Comparison of ENCODE assay signal across 8 mouse cellular contexts in genomic region chr2:32167034-32167770, GRCm38 (mm10). TPM values are rescaled to one million over a fixed set of nuclear protein-coding genes. Genes with fewer than 3 reads are reported as not detected.
DNase-seq lines count a peak whose midpoint lies in the region; ATAC-seq and TF ChIP-seq lines count a peak whose summit lies in the region.

No protein-coding gene starts in this region.

- peak overlapping the region; percentile 84 for H3K27ac ChIP-seq in lung, postnatal 0 days (ENCODE audit: low read length)
- peak overlapping the region; percentile 83 for H3K27ac ChIP-seq in hindbrain, embryonic 14.5 days
- peak overlapping the region; percentile 85 for H3K27ac ChIP-seq in midbrain, embryonic 13.5 days

- H3K4me1 ChIP-seq in lung, postnatal 0 days (ENCODE audit: insufficient read depth, low read depth, low read length), result peaks cover 31% of the 10 kb centered on the region; the same call in 1 of the 2 replicates
- H3K4me1 ChIP-seq in hindbrain, embryonic 14.5 days (replicated peaks; ENCODE audit: control insufficient read depth, insufficient read depth, low read length), result peaks cover 69% of the 10 kb centered on the region
- peaks cover 87% of the 10 kb centered on the region for H3K4me1 ChIP-seq in midbrain, embryonic 13.5 days (replicated peaks)

- peak; percentile 61 for DNase-seq in lung, postnatal 0 days (ENCODE audit: low spot score)
- DNase-seq in lung, adult 18-20 months, result no peak
- DNase-seq in embryo, embryonic 11 days, result peak; percentile 46
- DNase-seq in hindbrain, embryonic 14.5 days (ENCODE audit: low spot score), result no peak
- no peak for DNase-seq in right cerebral cortex, postnatal 14 days
- DNase-seq in layer of hippocampus, adult 8-10 months (ENCODE audit: low spot score in 2 of 2), result no peak
- DNase-seq in lung, postnatal 10 days, result no peak

- H3K36me3 ChIP-seq in lung, postnatal 0 days (ENCODE audit: insufficient read depth, low read length), result no peaks in the 10 kb centered on the region
- no peaks in the 10 kb centered on the region for H3K36me3 ChIP-seq in hindbrain, embryonic 14.5 days (replicated peaks; ENCODE audit: control insufficient read depth, insufficient read depth)
- peaks cover 4% of the 10 kb centered on the region; the same call in 1 of the 2 replicates for H3K36me3 ChIP-seq in midbrain, embryonic 13.5 days

- no peaks in the 10 kb centered on the region for H3K9me3 ChIP-seq in lung, postnatal 0 days (ENCODE audit: low read length)
- H3K9me3 ChIP-seq in hindbrain, embryonic 14.5 days (ENCODE audit: control insufficient read depth, low read length), result no peaks in the 10 kb centered on the region
- no peaks in the 10 kb centered on the region for H3K9me3 ChIP-seq in midbrain, embryonic 13.5 days

- H3K27me3 ChIP-seq in lung, postnatal 0 days (replicated peaks; ENCODE audit: insufficient read depth, low read length), result no peaks in the 10 kb centered on the region
- no peaks in the 10 kb centered on the region for H3K27me3 ChIP-seq in hindbrain, embryonic 14.5 days (ENCODE audit: control insufficient read depth, insufficient read depth, low read length)
- no peaks in the 10 kb centered on the region for H3K27me3 ChIP-seq in midbrain, embryonic 13.5 days

- TF ChIP-seq EP300 in lung, postnatal 0 days (IDR thresholded peaks at IDR 0.05), result no peak

- ATAC-seq in lung, postnatal 0 days, result peak; percentile 23
- ATAC-seq in hindbrain, embryonic 14.5 days (ENCODE audit: low FRiP score), result 0 out of 2 replicates have a peak, but pooled peaks have one; percentile 21
- ATAC-seq in midbrain, embryonic 13.5 days, result peak; percentile 63

- no peak overlapping the region for H3K9ac ChIP-seq in lung, postnatal 0 days (replicated peaks; ENCODE audit: low read depth)
- H3K9ac ChIP-seq in hindbrain, embryonic 14.5 days, result peak overlapping the region; percentile 43
- peak overlapping the region; percentile 51; the same call in 1 of the 2 replicates for H3K9ac ChIP-seq in midbrain, embryonic 13.5 days (replicated peaks)

- no peak for TF ChIP-seq CTCF in lung, postnatal 0 days (IDR thresholded peaks at IDR 0.05)

- 16% methylated on average over 16 of the region's 16 CpGs for WGBS in lung, postnatal 0 days
- WGBS in hindbrain, embryonic 14.5 days, result 4% methylated on average over 16 of the region's 16 CpGs
- 9% methylated on average over 16 of the region's 16 CpGs for WGBS in midbrain, embryonic 13.5 days

- H3K4me2 ChIP-seq in lung, postnatal 0 days (replicated peaks; ENCODE audit: low read depth, low read length), result peak overlapping the region; percentile 32
- peak overlapping the region; percentile 38 for H3K4me2 ChIP-seq in hindbrain, embryonic 14.5 days (replicated peaks)
- peak overlapping the region; percentile 44 for H3K4me2 ChIP-seq in midbrain, embryonic 13.5 days (replicated peaks)

- H3K4me3 ChIP-seq in lung, postnatal 0 days (ENCODE audit: low read depth, low read length), result no peak overlapping the region
- H3K4me3 ChIP-seq in hindbrain, embryonic 14.5 days (replicated peaks; ENCODE audit: low read length), result no peak overlapping the region
- 0 out of 2 replicates have a peak overlapping the region, but pooled peaks have one; percentile 5 for H3K4me3 ChIP-seq in midbrain, embryonic 13.5 days (replicated peaks)

RNA-seq across cellular contexts. Expression of gene Prrc2b, which starts 16.3 kb away (rescaled TPM):
- 21.2 and 24.6 TPM in 2 replicates for polyA plus RNA-seq in lung, postnatal 0 days (2015; fragmentation: Nextera tagmentation; extraction: Ambion mirVana)
- polyA plus RNA-seq in hindbrain, embryonic 14.5 days (2014; fragmentation: Nextera tagmentation; extraction: Ambion mirVana), result 105 and 119 TPM in 2 replicates
- 68.4 and 77.5 TPM in 2 replicates for polyA plus RNA-seq in midbrain, embryonic 13.5 days (2015; fragmentation: Nextera tagmentation; extraction: Ambion mirVana)
- total RNA-seq in layer of hippocampus, adult 8-10 months (2022), result 100 to 1,000 TPM; 266 to 288 (median 278) TPM

Comparison
In these comparisons a context has a peak if more than half of its experiments do, and no peak if none do; other contexts are left out.
1. DNase-seq: peak in lung, postnatal 0 days (single experiment) and embryo, embryonic 11 days (single experiment); none in lung, adult 18-20 months (0 of 2), hindbrain, embryonic 14.5 days (single experiment), right cerebral cortex, postnatal 14 days (single experiment), layer of hippocampus, adult 8-10 months (0 of 2) and lung, postnatal 10 days (single experiment).
2. Peak in every context shown above with its lines, with median percentiles within 50 percentile points of each other: ATAC-seq, H3K27ac ChIP-seq and H3K4me2 ChIP-seq.